Mouse (Mus musculus) right cerebral cortex, postnatal 10 days (tissue): ENCODE measurements at regions not wholly inside any gene's neighbourhood (a gene's known extent, or its start where the extent isn't known, plus 50 kb on each side); places are given as distances from the start of the nearest gene placed in this dataset.
A peak's percentile ranks its signal among the peaks of the same experiment; 100 is the strongest.

Source experiments
- DNase-seq, 2 experiments: peaks; one replicate each; pipeline ENCODE4 v3.0.0; 2021; ENCODE audit warnings: low spot score in 2 of 2

- no peak for DNase-seq
These were observed 525.0 kb upstream of the Grm7 start for GRCm38 (mm10) chr6:110120406-110120805.

GRCm38 (mm10) chr6:110132271-110132670, 513.1 kb upstream of the Grm7 start:
- DNase-seq = no peak

- DNase-seq = no peak
These were observed 511.8 kb upstream of the Grm7 start for GRCm38 (mm10) chr6:110133587-110133986.

GRCm38 (mm10) chr6:110137043-110137650, 508.2 kb upstream of the Grm7 start:
- DNase-seq = peak; percentile 25 to 41

- no peak for DNase-seq
These were observed 506.0 kb upstream of the Grm7 start for GRCm38 (mm10) chr6:110139396-110139795.

- DNase-seq = no peak
These were observed 476.8 kb upstream of the Grm7 start for GRCm38 (mm10) chr6:110168539-110168938.

GRCm38 (mm10) chr6:110205973-110206372, 439.4 kb upstream of the Grm7 start:
- DNase-seq = peak; percentile 19 to 25

GRCm38 (mm10) chr6:110208822-110209221, 436.6 kb upstream of the Grm7 start:
- no peak for DNase-seq

- no peak for DNase-seq
These were observed 397.9 kb upstream of the Grm7 start for GRCm38 (mm10) chr6:110247490-110247889.

- DNase-seq = no peak
These were observed 348.8 kb upstream of the Grm7 start for GRCm38 (mm10) chr6:110296549-110296948.
